Mouse (Mus musculus) midbrain, embryonic 16.5 days (tissue): ENCODE measurements around the gene Depdc1b. TPM values are rescaled to one million over a fixed set of nuclear protein-coding genes. Genes with fewer than 3 reads are reported as not detected.

ENCODE experiments used
- ATAC-seq: fragments of 200-750 bp; cut with Nextera tagmentation; 2 replicates; pipeline ENCODE4 v1.8.0; 2017; ENCODE audit warnings: moderate TSS enrichment
- H3K27ac ChIP-seq: fragments of 300-500 bp; sonication (generic); 2 replicates; pipeline ENCODE4 v1.5.1; 2014; ENCODE audit warnings: mild to moderate bottlenecking, low read length, mixed read lengths
- H3K27me3 ChIP-seq: fragments of 300-500 bp; sonication (generic); 2 replicates; pipeline ENCODE4 v1.6.1; 2014; ENCODE audit warnings: low read depth, low read length, mixed read lengths; ENCODE audit not compliant: control insufficient read depth, insufficient read depth
- H3K36me3 ChIP-seq: fragments of 300-500 bp; sonication (generic); 2 replicates; pipeline ENCODE4 v1.6.1; 2014; ENCODE audit warnings: mild to moderate bottlenecking, low read length, moderate library complexity, mixed read lengths; ENCODE audit not compliant: control insufficient read depth, insufficient read depth
- H3K4me1 ChIP-seq: fragments of 300-500 bp; sonication (generic); 2 replicates; pipeline ENCODE4 v1.6.1; 2014; ENCODE audit warnings: mild to moderate bottlenecking, low read length, mixed read lengths; ENCODE audit not compliant: control insufficient read depth, insufficient read depth
- H3K4me2 ChIP-seq: fragments of 300-500 bp; sonication (generic); 2 replicates; pipeline ENCODE4 v1.6.1; 2014; ENCODE audit warnings: mild to moderate bottlenecking, low read length, mixed read lengths
- H3K4me3 ChIP-seq: fragments of 300-500 bp; sonication (generic); 2 replicates; pipeline ENCODE4 v1.5.1; 2014; ENCODE audit warnings: low read depth, mild to moderate bottlenecking, low read length, moderate library complexity, mixed read lengths
- H3K9ac ChIP-seq: fragments of 300-500 bp; sonication (generic); 2 replicates; pipeline ENCODE4 v1.6.1; 2014; ENCODE audit warnings: low read depth, low read length, mixed read lengths
- H3K9me3 ChIP-seq: fragments of 300-500 bp; sonication (generic); replicated peaks from 2 replicates; pipeline ENCODE4 v1.6.1; 2014; ENCODE audit warnings: mild to moderate bottlenecking, low read length, mixed read lengths; ENCODE audit not compliant: control insufficient read depth, poor library complexity, severe bottlenecking
- WGBS: fragments of 180-500 bp; shearing (Covaris S2); extraction: QIAGEN DNeasy Blood & Tissue Kit; methylation state at CpG from one replicate; pipeline ENCODE4 v1.1.7; 2014; 5-methylcytosine and 5-hydroxymethylcytosine counted together
- polyA plus RNA-seq: library from polyadenylated mRNA; unstranded; fragments of >200 nt; fragmentation: Nextera tagmentation; extraction: Ambion mirVana; gene quantifications from 2 replicates; pipeline ENCODE4 v1.2.1, GENCODE M21; 2015

The Depdc1b gene
- polyA plus RNA-seq, 1 experiment from 2014 or later, result 1.8 TPM

DNA sequence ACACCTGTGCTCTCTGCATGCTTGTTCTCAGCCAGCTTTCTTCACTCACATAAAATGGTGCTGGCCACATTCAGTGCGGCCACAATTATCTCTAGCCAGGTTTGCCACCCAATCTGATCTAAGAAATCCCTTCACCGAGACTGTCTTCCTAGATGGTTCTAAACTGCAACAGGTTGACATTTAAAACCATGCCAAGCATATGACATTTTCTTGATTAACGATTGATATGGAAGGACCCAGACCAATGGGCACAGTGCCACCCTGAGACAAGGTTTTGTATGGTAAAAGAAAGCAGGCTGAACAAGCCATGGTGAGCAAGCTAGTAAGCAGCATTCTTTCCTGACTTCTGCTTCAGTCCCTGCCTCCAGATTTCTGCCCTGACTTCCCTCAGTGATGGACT, 115.6 kb downstream of the Depdc1b start:
- no peak overlapping the region for H3K4me2 ChIP-seq
- no peaks in the 10 kb centered on the region for H3K27me3 ChIP-seq
- no peaks in the 10 kb centered on the region for H3K9me3 ChIP-seq
- no peaks in the 10 kb centered on the region for H3K4me1 ChIP-seq
- H3K36me3 ChIP-seq, result no peaks in the 10 kb centered on the region
- ATAC-seq, result no peak
- WGBS, result 96% methylated on average over 3 of the region's 3 CpGs
- H3K27ac ChIP-seq, result no peak overlapping the region
- H3K9ac ChIP-seq, result no peak overlapping the region
- H3K4me3 ChIP-seq, result no peak overlapping the region

DNA sequence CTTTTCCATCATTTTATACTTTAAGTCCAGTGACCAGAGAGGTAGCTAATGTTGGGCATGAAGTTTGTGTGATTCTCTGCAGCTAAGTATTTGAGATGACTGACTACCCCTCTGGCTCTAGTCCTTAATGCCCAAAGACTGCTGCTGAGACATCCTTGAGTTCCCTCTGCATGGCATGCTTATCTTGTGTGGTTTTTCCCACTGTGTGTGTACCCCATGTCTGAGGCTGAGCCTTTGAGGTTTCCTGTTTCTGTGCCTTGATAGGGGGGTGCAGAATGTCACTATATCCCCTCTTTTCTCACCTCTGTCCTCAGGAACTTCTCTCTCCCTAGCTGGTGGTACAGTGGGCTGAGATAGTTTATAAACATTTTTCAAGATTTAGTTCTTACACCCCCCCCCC, 119.6 kb downstream of the Depdc1b start:
- Histone ChIP-seq H3K27me3 (no peaks in the 10 kb centered on the region), H3K4me3 (no peak overlapping the region), H3K9ac (no peak overlapping the region), H3K36me3 (no peaks in the 10 kb centered on the region), H3K4me1 (no peaks in the 10 kb centered on the region), H3K9me3 (no peaks in the 10 kb centered on the region), H3K4me2 (no peak overlapping the region), H3K27ac (no peak overlapping the region)
- no peak for ATAC-seq

DNA sequence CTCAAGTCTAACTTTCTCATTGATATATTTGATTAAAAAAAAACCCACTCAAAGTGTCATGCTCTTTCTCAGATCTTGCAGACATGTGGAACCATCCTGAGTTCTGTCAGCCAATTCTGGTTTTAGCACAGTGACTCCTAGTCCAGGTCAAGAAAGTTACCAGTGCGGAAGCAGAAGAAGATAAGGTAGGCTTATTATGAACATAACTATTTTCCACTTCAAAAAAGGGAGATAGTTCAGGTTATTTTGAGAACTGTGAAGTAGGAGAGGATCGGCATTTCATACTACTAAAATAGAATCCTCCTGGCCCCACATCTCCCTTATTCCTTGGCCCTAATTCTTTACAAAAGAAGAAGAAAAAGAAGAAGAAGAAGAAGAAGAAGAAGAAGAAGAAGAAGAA, 121.3 kb downstream of the Depdc1b start:
- WGBS, result 91% methylated on average over 2 of the region's 2 CpGs

DNA sequence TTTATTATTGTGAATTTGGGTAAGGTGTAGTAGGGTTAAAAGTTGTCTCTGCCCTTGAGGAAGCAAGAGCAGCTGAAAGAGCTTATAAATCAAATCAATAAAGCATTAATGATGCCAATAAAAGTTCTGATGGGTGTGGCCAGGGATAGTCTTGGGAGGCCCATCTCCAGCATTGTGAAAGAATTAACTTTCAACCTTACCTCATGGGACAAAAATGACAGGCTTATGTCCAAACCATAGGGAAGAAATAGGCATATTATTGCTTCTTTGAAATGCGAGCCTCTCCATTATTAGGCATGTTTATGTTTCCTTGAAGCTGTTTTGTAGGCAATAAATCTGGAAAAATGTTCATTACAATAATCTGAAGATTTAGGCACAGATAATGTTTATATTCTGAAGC, 122.9 kb downstream of the Depdc1b start:
- no peak overlapping the region for H3K9ac ChIP-seq
- H3K9me3 ChIP-seq, result no peaks in the 10 kb centered on the region
- H3K4me1 ChIP-seq, result no peaks in the 10 kb centered on the region
- no peak overlapping the region for H3K27ac ChIP-seq
- H3K4me3 ChIP-seq, result no peak overlapping the region
- no peaks in the 10 kb centered on the region for H3K27me3 ChIP-seq
- 90% methylated on average over 1 of the region's 1 CpGs for WGBS
- H3K36me3 ChIP-seq, result no peaks in the 10 kb centered on the region
- no peak overlapping the region for H3K4me2 ChIP-seq
- no peak for ATAC-seq

More for the DNA sequence above, 121.3 kb downstream of the Depdc1b start:
- Histone ChIP-seq H3K4me1 (no peaks in the 10 kb centered on the region), H3K27me3 (no peaks in the 10 kb centered on the region), H3K36me3 (no peaks in the 10 kb centered on the region), H3K27ac (no peak overlapping the region), H3K9me3 (no peaks in the 10 kb centered on the region), H3K4me2 (no peak overlapping the region), H3K4me3 (no peak overlapping the region), H3K9ac (no peak overlapping the region)
- ATAC-seq, result no peak

DNA sequence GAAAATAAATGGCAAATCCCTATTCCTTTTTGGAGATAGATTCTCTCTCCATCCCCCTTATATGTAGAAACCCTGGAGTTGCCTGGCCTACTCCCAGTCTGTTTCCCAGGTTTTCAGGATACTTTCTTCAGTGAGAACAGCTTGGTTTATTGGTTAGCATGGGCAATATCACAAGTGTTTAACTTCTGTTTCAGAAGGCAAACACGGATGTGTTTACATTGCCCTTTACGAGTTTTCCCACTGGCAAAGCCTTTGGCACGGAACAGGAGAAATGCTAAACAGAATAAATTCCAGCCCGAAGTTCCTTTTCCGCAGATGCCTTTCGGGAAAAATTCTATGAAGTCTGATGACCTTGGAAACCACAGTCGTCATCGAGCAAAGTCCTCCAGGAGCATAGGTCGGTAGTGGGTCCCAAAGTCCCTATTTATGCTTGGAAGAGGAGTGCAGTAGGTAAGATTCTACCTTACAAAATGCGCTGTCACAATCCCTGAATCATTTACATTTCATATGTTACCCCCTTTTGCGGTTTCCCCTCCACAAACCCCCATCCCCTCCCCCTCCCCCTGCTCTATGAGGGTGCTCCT, 132.3 kb downstream of the Depdc1b start:
- ATAC-seq, result no peak
- WGBS, result 82% methylated on average over 11 of the region's 11 CpGs

DNA sequence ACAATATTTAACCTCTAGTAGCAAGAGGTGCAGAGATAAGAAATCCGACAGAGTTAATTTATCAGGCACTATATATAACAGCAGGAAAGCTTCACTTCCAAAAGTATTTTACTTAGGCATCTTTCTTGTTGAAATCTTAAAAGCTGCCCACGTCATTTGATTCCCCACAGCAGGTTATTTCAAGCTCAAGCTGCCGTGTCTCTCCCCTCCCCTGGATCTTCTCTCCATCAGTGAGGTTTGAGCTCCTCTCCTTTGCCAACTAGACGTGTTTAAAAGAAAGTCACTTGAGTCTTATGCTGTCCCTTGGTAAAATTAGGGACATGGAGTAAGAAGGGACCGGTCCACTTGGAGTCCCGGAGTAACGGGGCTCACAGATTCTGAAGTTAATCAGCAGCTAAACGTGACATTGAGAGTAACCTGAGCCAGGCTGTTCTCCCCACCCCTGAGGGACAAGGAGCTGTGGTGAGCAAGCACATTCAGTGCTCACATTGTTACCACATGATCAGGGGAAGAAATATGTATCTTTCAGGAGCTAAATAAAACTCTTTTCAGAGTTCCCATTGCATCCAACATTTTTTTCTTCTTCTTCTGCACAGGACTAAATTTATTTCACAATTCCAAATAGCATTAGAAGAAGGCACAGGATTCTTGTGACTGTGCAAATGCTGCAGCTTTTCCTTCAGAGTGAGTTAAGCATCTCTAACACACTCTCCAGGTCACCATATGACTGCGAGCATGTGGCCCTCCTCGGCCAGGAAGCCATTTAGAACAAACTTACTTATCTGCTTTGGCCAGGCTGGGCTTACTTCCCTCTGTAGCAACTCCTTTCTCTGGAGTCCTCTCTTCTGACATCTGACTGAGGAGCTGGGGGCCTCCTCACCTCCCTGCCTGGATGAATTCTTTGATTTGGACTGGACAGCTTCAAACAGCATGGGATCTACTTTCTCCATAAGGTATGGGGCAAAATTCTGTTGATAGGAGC, 133.3 kb downstream of the Depdc1b start, which contains the start of gene Pde4d:
Gene Pde4d, plus strand, starts transcription at position 833 of the 982 bp plus-strand sequence.
- no peak for ATAC-seq
- Histone ChIP-seq H3K4me2 (no peak within 1 kb of the TSS), H3K4me3 (no peak within 1 kb of the TSS), H3K4me1 (no peaks in the 10 kb centered on the region), H3K9me3 (no peaks in the 10 kb centered on the region), H3K9ac (no peak within 1 kb of the TSS), H3K27me3 (no peaks in the 10 kb centered on the region), H3K36me3 (no peaks in the 10 kb centered on the region), H3K27ac (no peak within 1 kb of the TSS)
- WGBS, result 56% methylated on average over 10 of the region's 10 CpGs

More for the DNA sequence above, 132.3 kb downstream of the Depdc1b start:
- H3K4me2 ChIP-seq, result no peak overlapping the region
- H3K27me3 ChIP-seq, result no peaks in the 10 kb centered on the region
- H3K36me3 ChIP-seq, result no peaks in the 10 kb centered on the region
- no peaks in the 10 kb centered on the region for H3K4me1 ChIP-seq
- no peak overlapping the region for H3K4me3 ChIP-seq
- no peaks in the 10 kb centered on the region for H3K9me3 ChIP-seq
- H3K9ac ChIP-seq, result no peak overlapping the region
- H3K27ac ChIP-seq, result no peak overlapping the region

DNA sequence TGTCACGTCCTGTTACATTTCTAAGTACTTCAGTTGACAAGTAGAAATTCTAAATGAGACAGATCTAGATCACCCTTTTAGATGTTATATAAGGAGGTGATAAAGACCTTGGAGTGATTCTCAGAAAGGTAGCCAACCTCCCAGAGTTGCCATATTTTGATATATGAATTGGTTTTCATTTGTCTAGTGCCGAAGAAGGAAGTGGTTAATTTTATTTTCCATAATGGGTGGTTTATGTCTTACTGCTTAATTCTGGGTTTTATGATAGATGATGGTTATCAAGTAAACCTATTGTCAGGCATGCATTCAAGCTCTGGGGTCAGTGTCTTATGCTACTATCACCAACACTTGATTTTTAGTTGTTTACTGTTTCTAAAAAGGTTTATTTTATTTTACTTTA, 135.0 kb downstream of the Depdc1b start:
- Histone ChIP-seq H3K27me3 (no peaks in the 10 kb centered on the region), H3K9me3 (no peaks in the 10 kb centered on the region), H3K36me3 (no peaks in the 10 kb centered on the region), H3K4me2 (no peak overlapping the region), H3K27ac (no peak overlapping the region), H3K4me1 (no peaks in the 10 kb centered on the region), H3K4me3 (no peak overlapping the region), H3K9ac (no peak overlapping the region)
- WGBS, result 88% methylated on average over 2 of the region's 2 CpGs
- ATAC-seq, result no peak

DNA sequence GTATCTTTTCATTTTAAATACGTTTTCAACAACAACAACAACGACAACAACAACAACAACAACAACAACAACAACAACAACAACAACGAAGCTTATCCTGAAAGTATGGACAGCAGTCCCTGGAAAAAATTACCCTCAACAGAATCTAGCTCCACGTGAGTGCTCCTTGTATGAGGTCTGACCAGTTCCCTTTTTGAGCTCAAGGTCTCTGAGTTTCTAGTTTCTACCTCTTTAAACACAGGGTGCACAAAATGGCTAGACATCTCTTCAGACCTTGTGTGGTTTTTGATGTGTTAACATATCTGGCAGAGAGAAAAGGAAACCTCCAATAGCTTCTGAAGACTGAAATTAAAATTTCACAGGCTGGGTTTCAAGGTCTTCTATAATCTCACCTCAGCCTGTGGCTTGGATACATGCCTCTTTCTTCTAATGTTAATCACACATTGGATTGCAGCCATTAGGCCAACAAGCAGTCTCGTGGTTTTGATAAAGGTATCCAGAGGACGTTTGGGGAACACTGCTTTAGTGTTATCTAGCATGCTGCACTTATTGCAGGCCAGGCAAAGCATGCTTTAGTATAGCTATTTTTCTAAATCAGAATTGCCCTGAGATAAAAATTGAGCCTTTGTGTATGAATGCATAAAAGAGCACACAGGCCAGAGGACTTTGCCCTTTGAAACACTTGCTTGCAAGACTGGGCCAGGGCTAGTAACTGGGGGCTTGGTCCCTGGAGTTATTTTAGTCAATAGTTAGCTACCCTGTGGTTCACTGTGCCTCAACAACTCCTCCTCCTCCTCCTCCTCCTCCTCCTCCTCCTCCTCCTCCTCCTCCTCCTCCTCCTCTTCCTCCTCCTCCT, 137.2 kb downstream of the Depdc1b start:
- ATAC-seq, result no peak
- H3K9me3 ChIP-seq, result no peaks in the 10 kb centered on the region
- WGBS, result 76% methylated on average over 6 of the region's 6 CpGs
- H3K27me3 ChIP-seq, result no peaks in the 10 kb centered on the region
- H3K9ac ChIP-seq, result no peak overlapping the region
- H3K4me2 ChIP-seq, result no peak overlapping the region
- no peak overlapping the region for H3K4me3 ChIP-seq
- H3K36me3 ChIP-seq, result no peaks in the 10 kb centered on the region
- H3K27ac ChIP-seq, result no peak overlapping the region
- H3K4me1 ChIP-seq, result no peaks in the 10 kb centered on the region
